Mouse (Mus musculus) kidney, adult 2 months (tissue): ENCODE data around the gene Ppp1r2. TPM values are rescaled to one million over a fixed set of nuclear protein-coding genes. Genes with fewer than 3 reads are reported as not detected.

Source experiments
- DNase-seq: peaks from one replicate; pipeline ENCODE4 v3.0.0; 2021
- H3K27ac ChIP-seq: fragments of 200-500 bp; 2 replicates; pipeline ENCODE4 v1.5.1; 2012; ENCODE audit warnings: low read depth, low read length, control low read depth, inconsistent platforms; ENCODE audit not compliant: insufficient read depth
- H3K27me3 ChIP-seq: fragments of 200-500 bp; replicated peaks from 2 replicates; pipeline ENCODE4 v1.6.1; 2012; ENCODE audit warnings: mild to moderate bottlenecking, moderate library complexity, low read length, inconsistent platforms; ENCODE audit not compliant: control insufficient read depth, insufficient read depth
- H3K36me3 ChIP-seq: fragments of 200-500 bp; 2 replicates; pipeline ENCODE4 v1.6.1; 2012; ENCODE audit warnings: mild to moderate bottlenecking, moderate library complexity, low read length, inconsistent platforms; ENCODE audit not compliant: control insufficient read depth, insufficient read depth
- H3K4me1 ChIP-seq: fragments of 200-500 bp; 2 replicates; pipeline ENCODE4 v1.6.1; 2011; ENCODE audit warnings: low read length; ENCODE audit not compliant: control insufficient read depth, insufficient read depth
- H3K4me3 ChIP-seq: fragments of 200-500 bp; 2 replicates; pipeline ENCODE4 v1.5.1; 2011; ENCODE audit warnings: mild to moderate bottlenecking, low read depth, low read length, control low read depth; ENCODE audit not compliant: insufficient read depth
- CTCF ChIP-seq: fragments of 200-500 bp; conservative IDR thresholded peaks from 2 replicates; pipeline ENCODE4 v1.5.1; 2011; ENCODE audit warnings: low read depth, mild to moderate bottlenecking, control low read depth, low read length, moderate library complexity, mixed read lengths; ENCODE audit not compliant: insufficient read depth, insufficient read length
- POLR2A ChIP-seq: fragments of 200-500 bp; IDR thresholded peaks from one replicate; pipeline ENCODE4 v1.6.1; 2011; ENCODE audit warnings: low read depth, low read length, control low read depth
- WGBS: fragments of 180-500 bp; shearing (Covaris S2); methylation state at CpG from one replicate; pipeline ENCODE4 v1.1.7; 2018; 5-methylcytosine and 5-hydroxymethylcytosine counted together
- polyA plus RNA-seq: library from polyadenylated mRNA; depleted of rRNA; stranded (reverse); fragments of >200 nt; gene quantifications from 2 replicates; pipeline ENCODE4 v1.2.3, GENCODE M21; 2012

Ppp1r2 gene
- polyA plus RNA-seq, 1 experiment = 30.4 TPM

- peak overlapping the region; percentile 33 for H3K27ac ChIP-seq
- H3K4me1 ChIP-seq = peaks cover 4% of the 10 kb centered on the region; the same call in 1 of the 2 replicates
- peak; percentile 86 for DNase-seq
- peak overlapping the region; percentile 12 for H3K4me3 ChIP-seq
- WGBS = 6% methylated on average over 20 of the region's 20 CpGs
- TF ChIP-seq POLR2A (no peak), CTCF (no peak)
- H3K27me3 ChIP-seq = no peaks in the 10 kb centered on the region
- no peaks in the 10 kb centered on the region for H3K36me3 ChIP-seq
Observed at GRCm38 (mm10) chr16:31233541-31234339, 41.3 kb downstream of the Ppp1r2 start.

DNA sequence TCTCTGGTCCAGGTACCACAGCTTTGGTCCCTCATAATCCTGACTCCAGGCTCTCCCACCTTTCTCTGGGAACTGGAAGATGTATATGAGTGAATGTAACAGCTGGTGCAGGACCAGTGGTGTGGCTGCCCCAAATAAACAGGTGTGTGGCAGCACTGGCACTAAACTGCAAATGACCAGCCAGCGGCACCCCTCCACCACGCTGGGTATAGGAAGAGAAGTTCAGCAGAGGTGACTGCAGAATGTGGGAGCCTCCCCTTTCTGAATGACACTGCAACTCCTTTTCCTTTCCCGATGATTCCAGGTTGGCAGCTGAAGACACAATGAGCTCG, 41.9 kb downstream of the Ppp1r2 start:
- Histone ChIP-seq H3K36me3 (no peaks in the 10 kb centered on the region), H3K4me3 (peak overlapping the region; percentile 12; the same call in 1 of the 2 replicates), H3K4me1 (peaks cover 4% of the 10 kb centered on the region; the same call in 1 of the 2 replicates), H3K27me3 (no peaks in the 10 kb centered on the region), H3K27ac (no peak overlapping the region)
- WGBS = 9% methylated on average over 4 of the region's 4 CpGs
- no peak for DNase-seq
- TF ChIP-seq CTCF (no peak), POLR2A (no peak)

- WGBS = 74% methylated on average over 5 of the region's 5 CpGs
- H3K27me3 ChIP-seq = no peaks in the 10 kb centered on the region
- TF ChIP-seq CTCF (no peak), POLR2A (no peak)
- no peak overlapping the region for H3K27ac ChIP-seq
- no peak overlapping the region for H3K4me3 ChIP-seq
- no peak for DNase-seq
- peaks cover 4% of the 10 kb centered on the region; the same call in 1 of the 2 replicates for H3K4me1 ChIP-seq
- H3K36me3 ChIP-seq = no peaks in the 10 kb centered on the region
Observed at GRCm38 (mm10) chr16:31232491-31233166, 42.4 kb downstream of the Ppp1r2 start.

- 74% methylated on average over 5 of the region's 5 CpGs for WGBS
- no peaks in the 10 kb centered on the region for H3K36me3 ChIP-seq
- no peak for DNase-seq
- no peak overlapping the region for H3K4me3 ChIP-seq
- H3K4me1 ChIP-seq = peaks cover 4% of the 10 kb centered on the region; the same call in 1 of the 2 replicates
- H3K27me3 ChIP-seq = no peaks in the 10 kb centered on the region
- no peak overlapping the region for H3K27ac ChIP-seq
- TF ChIP-seq CTCF (no peak), POLR2A (no peak)
Observed at GRCm38 (mm10) chr16:31231591-31231990, 43.5 kb downstream of the Ppp1r2 start.

DNA sequence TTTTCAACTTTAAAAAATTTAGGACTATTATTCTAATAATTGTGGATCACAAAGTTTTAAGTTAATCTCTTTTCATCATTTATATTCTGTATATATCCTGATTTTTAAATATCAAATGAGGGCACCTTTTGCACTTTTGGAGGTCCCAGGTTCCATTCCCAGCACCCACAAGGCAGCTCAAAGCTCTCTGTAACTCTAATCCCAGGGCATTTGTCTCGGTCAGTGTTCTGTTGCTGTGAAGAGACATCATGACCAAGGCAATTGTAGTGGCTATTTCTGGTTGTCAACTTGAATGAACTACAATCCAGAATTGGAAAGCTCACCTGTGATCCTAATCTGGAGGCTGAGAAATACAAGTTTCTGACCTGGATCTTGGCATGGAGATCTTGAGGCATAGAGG, 47.3 kb downstream of the Ppp1r2 start:
- H3K4me1 ChIP-seq = no peaks in the 10 kb centered on the region

GRCm38 (mm10) chr16:31215271-31215670, 59.8 kb downstream of the Ppp1r2 start:
- Histone ChIP-seq H3K4me1 (no peaks in the 10 kb centered on the region), H3K27ac (no peak overlapping the region), H3K4me3 (no peak overlapping the region), H3K27me3 (no peaks in the 10 kb centered on the region), H3K36me3 (no peaks in the 10 kb centered on the region)
- TF ChIP-seq CTCF = no peak
- no peak for TF ChIP-seq POLR2A
- WGBS = 93% methylated on average over 4 of the region's 4 CpGs
- no peak for DNase-seq

More for the DNA sequence above, 47.3 kb downstream of the Ppp1r2 start:
- WGBS = 90% methylated on average over 1 of the region's 1 CpGs
- no peaks in the 10 kb centered on the region for H3K36me3 ChIP-seq
- no peak overlapping the region for H3K27ac ChIP-seq
- H3K27me3 ChIP-seq = no peaks in the 10 kb centered on the region
- TF ChIP-seq POLR2A = no peak
- H3K4me3 ChIP-seq = no peak overlapping the region
- DNase-seq = no peak

DNA sequence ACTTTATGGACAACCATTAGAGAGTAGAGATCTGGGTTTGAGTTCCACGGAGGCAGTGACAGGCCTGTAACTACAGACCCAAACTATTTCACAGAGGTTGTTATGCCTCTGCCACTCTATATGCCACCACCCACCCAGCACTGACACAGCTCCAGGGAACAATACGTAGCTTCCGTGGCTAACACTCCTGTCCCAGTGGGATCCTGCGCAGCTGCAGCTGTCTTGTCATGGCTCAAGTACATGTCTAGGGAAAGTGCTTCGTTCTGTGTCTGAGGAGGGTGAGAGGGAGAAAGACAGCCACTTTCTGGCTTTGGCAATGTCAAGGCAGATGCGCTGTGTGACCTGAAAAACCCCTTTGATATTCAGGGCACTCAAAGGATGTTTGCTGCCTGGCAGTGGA, 61.6 kb downstream of the Ppp1r2 start:
- TF ChIP-seq CTCF (no peak), POLR2A (no peak)
- Histone ChIP-seq H3K4me1 (no peaks in the 10 kb centered on the region), H3K27me3 (no peaks in the 10 kb centered on the region), H3K4me3 (no peak overlapping the region), H3K36me3 (no peaks in the 10 kb centered on the region), H3K27ac (no peak overlapping the region)
- 94% methylated on average over 6 of the region's 6 CpGs for WGBS
- no peak for DNase-seq
